Mouse (Mus musculus): ENCODE results near the gene Mcrip1. TPM values are rescaled to one million over a fixed set of nuclear protein-coding genes. Genes with fewer than 3 reads are reported as not detected.

Mcrip1 gene
- polyA plus RNA-seq, 1 experiment from 2014 or later = 244 TPM

GRCm38 (mm10) chr11:120582268-120582981, 32.9 kb upstream of the Mcrip1 start:
- WGBS = 77% methylated on average over 8 of the region's 8 CpGs
- peaks cover 38% of the 10 kb centered on the region for H3K36me3 ChIP-seq (ENCODE audit: control insufficient read depth, insufficient read depth, low read length)
- H3K27me3 ChIP-seq (ENCODE audit: control insufficient read depth, insufficient read depth, low read length) = no peaks in the 10 kb centered on the region
- ATAC-seq (ENCODE audit: insufficient read depth, low FRiP score, low TSS enrichment) = no peak
- peak overlapping the region; percentile 71 for H3K9ac ChIP-seq (ENCODE audit: low read length)
- H3K9me3 ChIP-seq (ENCODE audit: control insufficient read depth, low read length) = peaks cover 3% of the 10 kb centered on the region; the same call in 1 of the 2 replicates
- H3K4me1 ChIP-seq (ENCODE audit: control insufficient read depth, insufficient read depth, low read length) = peaks cover 7% of the 10 kb centered on the region
- peak overlapping the region; percentile 98 for H3K4me3 ChIP-seq (ENCODE audit: low read depth, low read length)
- H3K27ac ChIP-seq (ENCODE audit: low read depth, low read length) = peak overlapping the region; percentile 76
- DNase-seq (ENCODE audit: low spot score) = no peak
- peak overlapping the region; percentile 96 for H3K4me2 ChIP-seq (ENCODE audit: low read depth)

DNA sequence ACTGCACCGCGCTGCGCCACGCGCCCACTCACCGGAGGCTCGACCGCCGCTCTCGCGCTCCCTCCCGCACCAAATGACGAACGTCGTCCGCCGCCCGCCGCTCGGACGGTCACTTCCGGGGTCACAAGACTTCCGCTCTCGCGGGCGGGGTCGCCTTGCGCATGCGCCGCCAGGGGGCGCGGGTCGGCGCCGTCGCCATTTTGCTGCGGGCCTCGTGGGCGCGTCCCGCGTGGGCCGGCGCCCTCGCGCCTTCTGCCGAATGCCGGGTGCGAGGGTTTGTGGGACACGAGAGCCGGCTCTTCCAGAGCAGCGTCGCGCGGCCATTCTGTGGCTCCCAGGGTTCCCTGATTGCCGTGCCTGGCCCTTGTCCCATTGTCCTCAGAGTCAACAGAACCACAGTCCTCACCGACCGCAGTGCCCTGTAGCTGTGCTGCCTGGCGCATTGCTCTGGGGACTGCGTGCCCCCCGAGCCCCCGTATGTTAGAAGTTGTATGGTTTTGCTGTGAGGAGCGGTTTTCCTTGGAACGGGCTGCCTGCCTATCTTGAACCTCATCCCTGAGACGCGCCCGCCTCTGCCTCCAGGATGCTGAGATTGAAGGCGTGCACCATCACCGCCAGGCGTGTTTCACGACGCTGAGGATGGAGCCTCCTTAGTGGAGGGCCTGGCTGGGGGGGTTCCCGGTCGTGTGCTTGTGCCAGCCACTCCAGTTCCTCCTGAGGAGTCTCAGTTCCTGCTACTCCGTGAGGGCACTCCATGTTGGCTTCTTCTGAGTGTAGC, 32.2 kb upstream of the Mcrip1 start, which contains the start of gene Arhgdia:
Arhgdia (minus strand) TSS at position 135 of the 778 bp plus-strand sequence.
- ATAC-seq (ENCODE audit: insufficient read depth, low FRiP score, low TSS enrichment) (peak; percentile 69), DNase-seq (ENCODE audit: low spot score) (peak; percentile 90)
- Histone ChIP-seq H3K4me1 (ENCODE audit: control insufficient read depth, insufficient read depth, low read length) (peaks cover 7% of the 10 kb centered on the region), H3K4me2 (ENCODE audit: low read depth) (peak within 1 kb of the TSS; percentile 96), H3K36me3 (ENCODE audit: control insufficient read depth, insufficient read depth, low read length) (peaks cover 35% of the 10 kb centered on the region), H3K9ac (ENCODE audit: low read length) (peak within 1 kb of the TSS; percentile 71), H3K27me3 (ENCODE audit: control insufficient read depth, insufficient read depth, low read length) (no peaks in the 10 kb centered on the region), H3K9me3 (ENCODE audit: control insufficient read depth, low read length) (peaks cover 3% of the 10 kb centered on the region; the same call in 1 of the 2 replicates), H3K27ac (ENCODE audit: low read depth, low read length) (peak within 1 kb of the TSS; percentile 76), H3K4me3 (ENCODE audit: low read depth, low read length) (peak within 1 kb of the TSS; percentile 98)
- WGBS = 7% methylated on average over 56 of the region's 75 CpGs

DNA sequence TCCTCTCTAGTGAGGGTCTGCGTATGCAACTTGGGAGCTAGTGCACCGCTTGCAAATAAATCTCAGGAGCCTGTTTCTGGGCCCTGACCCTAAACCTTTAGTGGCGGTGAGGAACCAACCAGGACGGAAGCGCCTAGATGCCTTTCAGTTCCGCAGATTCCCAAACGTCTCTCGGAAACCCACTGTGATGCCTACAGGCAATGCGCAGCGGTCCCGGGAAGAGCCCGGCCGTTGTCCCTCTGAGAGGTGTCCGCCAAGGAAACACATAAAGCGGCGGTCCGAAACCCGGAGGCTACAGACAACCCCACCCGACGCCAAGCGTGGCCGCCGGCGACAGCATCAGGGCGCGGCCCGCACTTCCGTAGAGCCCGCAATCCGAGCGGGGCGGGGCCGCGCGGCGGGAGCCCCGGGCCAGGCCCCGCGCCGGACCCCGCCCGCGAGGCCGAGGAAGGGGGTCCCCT, 31.4 kb upstream of the Mcrip1 start:
- 1% methylated on average over 32 of the region's 44 CpGs for WGBS
- Histone ChIP-seq H3K4me2 (ENCODE audit: low read depth) (peak overlapping the region; percentile 96), H3K27ac (ENCODE audit: low read depth, low read length) (peak overlapping the region; percentile 76), H3K4me1 (ENCODE audit: control insufficient read depth, insufficient read depth, low read length) (peaks cover 7% of the 10 kb centered on the region), H3K36me3 (ENCODE audit: control insufficient read depth, insufficient read depth, low read length) (peaks cover 28% of the 10 kb centered on the region), H3K9me3 (ENCODE audit: control insufficient read depth, low read length) (peaks cover 3% of the 10 kb centered on the region; the same call in 1 of the 2 replicates), H3K4me3 (ENCODE audit: low read depth, low read length) (peak overlapping the region; percentile 98), H3K9ac (ENCODE audit: low read length) (peak overlapping the region; percentile 71), H3K27me3 (ENCODE audit: control insufficient read depth, insufficient read depth, low read length) (no peaks in the 10 kb centered on the region)
- ATAC-seq (ENCODE audit: insufficient read depth, low FRiP score, low TSS enrichment) (peak; percentile 35), DNase-seq (ENCODE audit: low spot score) (peak; percentile 49)

- peaks cover 3% of the 10 kb centered on the region; the same call in 1 of the 2 replicates for H3K9me3 ChIP-seq (ENCODE audit: control insufficient read depth, low read length)
- no peak overlapping the region for H3K27ac ChIP-seq (ENCODE audit: low read depth, low read length)
- peak overlapping the region; percentile 98 for H3K4me3 ChIP-seq (ENCODE audit: low read depth, low read length)
- H3K27me3 ChIP-seq (ENCODE audit: control insufficient read depth, insufficient read depth, low read length) = no peaks in the 10 kb centered on the region
- 65% methylated on average over 7 of the region's 7 CpGs for WGBS
- peaks cover 23% of the 10 kb centered on the region for H3K36me3 ChIP-seq (ENCODE audit: control insufficient read depth, insufficient read depth, low read length)
- DNase-seq (ENCODE audit: low spot score) (no peak), ATAC-seq (ENCODE audit: insufficient read depth, low FRiP score, low TSS enrichment) (no peak; the same call in 1 of the 2 replicates)
- peak overlapping the region; percentile 71 for H3K9ac ChIP-seq (ENCODE audit: low read length)
- peaks cover 7% of the 10 kb centered on the region for H3K4me1 ChIP-seq (ENCODE audit: control insufficient read depth, insufficient read depth, low read length)
- H3K4me2 ChIP-seq (ENCODE audit: low read depth) = peak overlapping the region; percentile 96
Observed at GRCm38 (mm10) chr11:120580190-120580589, 30.7 kb upstream of the Mcrip1 start.

- ATAC-seq (ENCODE audit: insufficient read depth, low FRiP score, low TSS enrichment) = no peak
- Histone ChIP-seq H3K36me3 (ENCODE audit: control insufficient read depth, insufficient read depth, low read length) (peaks cover 23% of the 10 kb centered on the region), H3K9me3 (ENCODE audit: control insufficient read depth, low read length) (peaks cover 3% of the 10 kb centered on the region; the same call in 1 of the 2 replicates), H3K27ac (ENCODE audit: low read depth, low read length) (no peak overlapping the region), H3K4me2 (ENCODE audit: low read depth) (peak overlapping the region; percentile 96), H3K9ac (ENCODE audit: low read length) (no peak overlapping the region), H3K4me3 (ENCODE audit: low read depth, low read length) (peak overlapping the region; percentile 98), H3K27me3 (ENCODE audit: control insufficient read depth, insufficient read depth, low read length) (no peaks in the 10 kb centered on the region), H3K4me1 (ENCODE audit: control insufficient read depth, insufficient read depth, low read length) (peaks cover 8% of the 10 kb centered on the region)
- WGBS = 66% methylated on average over 15 of the region's 15 CpGs
- DNase-seq (ENCODE audit: low spot score) = peak; percentile 86
Observed at GRCm38 (mm10) chr11:120579316-120580107, 30.0 kb upstream of the Mcrip1 start.

GRCm38 (mm10) chr11:120578694-120579243, 29.2 kb upstream of the Mcrip1 start:
- Histone ChIP-seq H3K27me3 (ENCODE audit: control insufficient read depth, insufficient read depth, low read length) (no peaks in the 10 kb centered on the region), H3K27ac (ENCODE audit: low read depth, low read length) (no peak overlapping the region), H3K36me3 (ENCODE audit: control insufficient read depth, insufficient read depth, low read length) (peaks cover 21% of the 10 kb centered on the region), H3K9me3 (ENCODE audit: control insufficient read depth, low read length) (peaks cover under 1% of the 10 kb centered on the region; the same call in 1 of the 2 replicates), H3K4me2 (ENCODE audit: low read depth) (no peak overlapping the region), H3K4me3 (ENCODE audit: low read depth, low read length) (no peak overlapping the region), H3K4me1 (ENCODE audit: control insufficient read depth, insufficient read depth, low read length) (peaks cover 13% of the 10 kb centered on the region), H3K9ac (ENCODE audit: low read length) (peak overlapping the region; percentile 26; the same call in 1 of the 2 replicates)
- 86% methylated on average over 11 of the region's 11 CpGs for WGBS
- ATAC-seq (ENCODE audit: insufficient read depth, low FRiP score, low TSS enrichment) = no peak
- no peak for DNase-seq (ENCODE audit: low spot score)

GRCm38 (mm10) chr11:120578024-120578693, 28.6 kb upstream of the Mcrip1 start:
- ATAC-seq (ENCODE audit: insufficient read depth, low FRiP score, low TSS enrichment) (no peak), DNase-seq (ENCODE audit: low spot score) (no peak)
- H3K4me1 ChIP-seq (ENCODE audit: control insufficient read depth, insufficient read depth, low read length) = peaks cover 13% of the 10 kb centered on the region
- no peak overlapping the region for H3K4me3 ChIP-seq (ENCODE audit: low read depth, low read length)
- 85% methylated on average over 10 of the region's 10 CpGs for WGBS
- H3K4me2 ChIP-seq (ENCODE audit: low read depth) = no peak overlapping the region
- no peaks in the 10 kb centered on the region for H3K9me3 ChIP-seq (ENCODE audit: control insufficient read depth, low read length)
- H3K9ac ChIP-seq (ENCODE audit: low read length) = no peak overlapping the region
- peaks cover 20% of the 10 kb centered on the region for H3K36me3 ChIP-seq (ENCODE audit: control insufficient read depth, insufficient read depth, low read length)
- H3K27me3 ChIP-seq (ENCODE audit: control insufficient read depth, insufficient read depth, low read length) = no peaks in the 10 kb centered on the region
- H3K27ac ChIP-seq (ENCODE audit: low read depth, low read length) = no peak overlapping the region

Measured in neural tube, embryonic 11.5 days (tissue).